In the genomic region with DNA sequence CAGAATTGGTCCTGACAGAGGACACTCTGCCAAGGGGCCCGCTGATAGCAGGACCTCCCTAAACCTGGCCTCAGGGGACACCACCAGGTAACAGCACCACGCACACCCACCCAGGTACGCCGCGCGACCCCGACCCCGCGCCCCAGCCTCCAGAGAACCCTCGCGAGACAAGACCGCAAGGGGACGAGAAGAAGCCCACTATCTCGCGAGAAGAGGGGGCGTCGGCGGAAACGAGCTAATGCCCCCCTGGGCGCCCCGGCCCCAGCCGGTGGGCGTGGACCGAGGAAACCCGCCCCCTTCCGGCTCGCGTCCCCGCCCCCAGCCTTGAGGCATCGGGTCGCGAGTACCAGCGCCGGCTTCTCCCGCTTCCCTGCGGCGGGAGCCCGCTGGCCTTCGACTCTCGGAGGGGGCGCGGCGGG, we compare ENCODE assay signal across 8 mouse cellular contexts. TPM values are rescaled to one million over a fixed set of nuclear protein-coding genes. Genes with fewer than 3 reads are reported as not detected.
A peak's percentile ranks its signal among the peaks of the same experiment; 100 is the strongest.
DNase-seq lines count a peak whose midpoint lies in the region; ATAC-seq and TF ChIP-seq lines count a peak whose summit lies in the region.

A gene (plus strand): TSS at position 339 of the 419 bp plus-strand sequence.

- peak; percentile 79 for ATAC-seq in activated CD4-positive, CD25-positive, alpha-beta regulatory T cell, adult 4 months
- ATAC-seq in intestine, embryonic 14.5 days (replicated peaks; ENCODE audit: low FRiP score, low TSS enrichment, low read depth), result peak; percentile 96

- no peaks in the 10 kb centered on the region for H3K9me3 ChIP-seq in intestine, embryonic 14.5 days (ENCODE audit: control insufficient read depth, low read length)

- peak within 1 kb of the TSS; percentile 85 for H3K27ac ChIP-seq in cortical plate, adult 2 months (ENCODE audit: insufficient read depth, low read length)
- peak within 1 kb of the TSS; percentile 80 for H3K27ac ChIP-seq in intestine, embryonic 14.5 days (ENCODE audit: low read depth)

- under 1% methylated on average over 41 of the region's 43 CpGs for WGBS in intestine, embryonic 14.5 days

- no peaks in the 10 kb centered on the region for H3K27me3 ChIP-seq in intestine, embryonic 14.5 days (replicated peaks; ENCODE audit: control insufficient read depth, insufficient read depth, low read length)

- peak; percentile 87 for DNase-seq in gastrocnemius, postnatal 25 days
- peak; percentile 96 for DNase-seq in intestine, embryonic 14.5 days (ENCODE audit: low spot score)
- DNase-seq in left cerebral cortex, postnatal 14 days (ENCODE audit: low spot score in 2 of 2), result peak; percentile 92 to 95
- DNase-seq in mesoderm, embryonic 11.5 days (ENCODE audit: low read depth, low spot score), result peak; percentile 97
- DNase-seq in right cerebral cortex, postnatal 36 days (ENCODE audit: low spot score in 2 of 2), result peak; percentile 78
- peak; percentile 94 for DNase-seq in urinary bladder, postnatal 4 days (ENCODE audit: low spot score in 2 of 2)

- H3K4me1 ChIP-seq in cortical plate, adult 2 months (ENCODE audit: control insufficient read depth, insufficient read depth, low read length), result peaks cover 4% of the 10 kb centered on the region; the same call in 1 of the 2 replicates
- peaks cover 10% of the 10 kb centered on the region for H3K4me1 ChIP-seq in intestine, embryonic 14.5 days (replicated peaks; ENCODE audit: control insufficient read depth, insufficient read depth, low read length)

- H3K4me3 ChIP-seq in cortical plate, adult 2 months (ENCODE audit: insufficient read depth, low read length), result peak within 1 kb of the TSS; percentile 89
- peak within 1 kb of the TSS; percentile 61 for H3K4me3 ChIP-seq in intestine, embryonic 14.5 days (ENCODE audit: low read depth, low read length)

- no peak for TF ChIP-seq CTCF in cortical plate, adult 2 months (IDR thresholded peaks at IDR 0.05; ENCODE audit: extremely low read depth, insufficient read depth, low read length)

- no peaks in the 10 kb centered on the region for H3K36me3 ChIP-seq in intestine, embryonic 14.5 days (ENCODE audit: control insufficient read depth, insufficient read depth, low read length)

- intact Hi-C loops in left cerebral cortex, postnatal 14 days (cut with DNase I), result loop anchor here (5.0 kb wide), 1 partner anchor 91 kb away; a partner anchor contains a TSS

- peak; percentile 47; the same call in 1 of the 2 replicates for TF ChIP-seq POLR2A in cortical plate, adult 2 months (IDR thresholded peaks at IDR 0.05; ENCODE audit: extremely low read depth, insufficient read depth, low read length)

- H3K9ac ChIP-seq in intestine, embryonic 14.5 days (ENCODE audit: low read length), result peak within 1 kb of the TSS; percentile 79

- peak within 1 kb of the TSS; percentile 87 for H3K4me2 ChIP-seq in intestine, embryonic 14.5 days (ENCODE audit: low read length)

RNA-seq across cellular contexts. Expression of the gene that starts here (rescaled TPM):
- 1 to 10 TPM; 1.9 to 2.5 TPM for polyA plus RNA-seq in activated CD4-positive, CD25-positive, alpha-beta regulatory T cell, adult 4 months (2017; shearing (Covaris generic))
- 36.9 and 37.9 TPM in 2 replicates for polyA plus RNA-seq in cortical plate, adult 2 months (2012; rRNA removed)
- total RNA-seq in gastrocnemius, postnatal 25 days (2021), result 10 to 100 TPM in 1 of 2 experiments, 1 to 10 TPM in 1; 8.8 to 10.2 TPM
- polyA plus RNA-seq in intestine, embryonic 14.5 days (2014; fragmentation: Nextera tagmentation; extraction: Ambion mirVana), result 22.3 and 22.7 TPM in 2 replicates
- total RNA-seq in left cerebral cortex, postnatal 14 days (2021), result 100 to 1,000 TPM; 122 to 123 TPM

Comparison
In these comparisons a context has a peak if more than half of its experiments do, and no peak if none do; other contexts are left out.
1. Peak in every context shown above with its lines: DNase-seq, ATAC-seq, H3K4me3 ChIP-seq and H3K27ac ChIP-seq.
2. RNA of the gene that starts here (total RNA-seq): 122 to 123 TPM in left cerebral cortex, postnatal 14 days; 8.8 to 10.2 TPM in gastrocnemius, postnatal 25 days; every median in the first group is over 10 times any median in the second.